Mouse (Mus musculus): ENCODE results near the gene Tmsb10.

- TF ChIP-seq CTCF (IDR thresholded peaks at IDR 0.05) (no peak), POLR2A (IDR thresholded peaks at IDR 0.05; ENCODE audit: insufficient read depth, low read depth, low read length) (no peak)
Observed at GRCm38 (mm10) chr6:72998809-72999208, 40.3 kb upstream of the Tmsb10 start.

All from heart, adult 2 months (tissue).